Mouse (Mus musculus) layer of hippocampus, adult 18-20 months (tissue): ENCODE data around the gene Afmid. TPM values are rescaled to one million over a fixed set of nuclear protein-coding genes. Genes with fewer than 3 reads are reported as not detected.
"Not testable (repeated sequence)": the region's sequence is repeated elsewhere in the genome, so short reads cannot be mapped to it uniquely, and the experiment has no call there.

Experiments used
- DNase-seq, 2 experiments: peaks; one replicate each; pipeline ENCODE4 v3.0.0; 2022; ENCODE audit warnings: low spot score in 2 of 2
- long read RNA-seq: library from polyadenylated mRNA; stranded (forward); transcript quantifications from one replicate; pipeline ENCODE4 v2.0.0, GENCODE M21; 2021
- total RNA-seq, 2 experiments: library from RNA; stranded (reverse); gene quantifications; 2 replicates each; pipeline ENCODE4 v1.2.3; 2021

The Afmid gene
- total RNA-seq = 1 to 10 TPM; 3.3 to 7.3 TPM
- long read RNA-seq = 0 reads

DNA sequence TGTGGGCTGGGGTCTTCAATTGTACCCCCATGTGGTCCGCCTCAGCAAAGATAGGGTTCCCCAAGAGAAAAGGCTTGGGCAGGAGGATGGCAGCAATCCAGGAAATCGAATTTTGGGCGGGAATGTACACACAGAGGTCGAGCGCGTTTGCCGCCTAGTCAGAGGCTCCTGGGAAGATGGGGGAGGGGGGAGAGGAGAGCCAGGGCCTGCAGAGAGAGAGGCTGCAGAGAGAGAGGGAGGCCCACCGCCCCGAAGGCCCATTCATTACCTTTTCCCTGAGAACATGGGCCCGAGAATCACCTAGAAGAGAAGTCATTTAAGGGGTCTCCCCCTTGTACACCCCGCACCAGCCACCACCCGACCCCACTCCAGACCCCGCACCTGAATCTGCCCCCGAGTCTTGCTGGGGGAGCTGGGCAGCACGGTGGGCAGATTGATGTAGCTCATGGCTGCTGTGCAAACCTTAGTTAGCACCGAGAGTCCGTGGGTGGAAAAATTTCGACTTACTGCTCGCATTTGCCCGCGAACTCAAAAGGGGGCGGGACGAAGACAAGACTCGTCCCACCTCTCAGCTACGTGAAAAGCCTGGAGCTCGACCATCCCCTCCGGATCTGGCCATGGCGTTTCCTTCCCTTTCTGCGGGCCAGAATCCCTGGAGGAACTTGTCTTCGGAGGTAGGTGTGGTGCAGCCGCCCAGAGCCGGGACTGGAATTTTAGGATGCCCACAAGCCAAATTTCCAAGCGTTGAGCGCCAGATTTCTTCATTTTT lies at the start of gene Afmid, which contains the start of gene Tk1:
Gene Afmid (plus strand): TSS at position 592 of the 769 bp plus-strand sequence.
Gene Tk1 (minus strand): TSS at position 760 of the 769 bp plus-strand sequence.
- DNase-seq = peak in 1 of 2 experiments; percentile 31

DNA sequence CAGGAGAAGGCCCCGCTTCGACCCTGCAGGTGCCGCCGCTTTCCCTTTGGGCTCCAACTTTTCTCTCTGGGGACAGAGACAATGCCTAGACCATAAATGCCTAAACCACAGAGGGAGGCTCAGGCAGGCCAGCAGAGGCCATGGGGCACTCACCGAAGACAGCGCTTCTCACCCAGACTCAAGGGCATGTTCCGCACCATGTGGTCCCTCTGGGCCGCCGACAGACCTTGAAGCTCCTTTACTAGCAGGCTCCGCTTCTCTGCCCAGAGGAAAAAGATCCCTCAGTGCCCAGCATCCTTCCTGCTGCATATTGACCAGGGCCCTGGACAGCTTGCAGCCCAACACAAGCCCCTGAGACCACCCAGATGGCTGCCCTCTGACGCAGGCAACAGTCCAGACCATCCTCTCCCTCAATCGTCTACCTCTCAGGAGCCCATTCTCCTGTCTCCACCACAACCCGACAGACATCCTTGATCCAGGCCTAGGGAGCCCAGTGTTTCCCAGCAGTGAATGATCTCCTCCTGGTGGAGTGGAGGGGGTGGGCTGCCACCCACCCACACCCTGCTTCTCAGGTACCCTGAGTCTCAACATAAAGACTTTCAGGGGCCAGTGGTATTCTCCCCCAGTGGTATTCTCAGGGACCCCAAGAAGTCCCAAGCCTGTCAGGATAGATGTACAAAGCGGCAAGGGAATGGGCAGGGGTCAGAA lies 49.5 kb upstream of the Afmid start:
- DNase-seq = no peak

DNA sequence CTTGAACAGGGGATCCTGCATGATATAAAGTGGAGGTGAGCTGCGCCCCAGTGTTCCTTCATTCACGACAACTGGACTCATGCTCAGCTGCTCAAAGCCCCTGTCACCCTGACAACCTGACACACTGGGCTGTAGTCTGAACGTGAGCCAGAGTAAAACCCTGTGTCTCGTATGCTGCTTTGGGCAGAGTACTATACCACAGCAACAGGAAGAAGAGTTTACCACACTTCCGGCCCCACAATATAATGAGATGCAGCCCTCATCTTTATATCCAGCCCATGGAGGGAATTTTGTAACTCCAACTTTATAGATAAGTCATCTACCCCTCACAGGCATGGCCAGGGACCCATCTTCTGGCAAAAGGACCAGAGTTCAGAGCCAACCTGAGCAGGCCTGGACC lies 48.6 kb upstream of the Afmid start:
- no peak for DNase-seq

DNA sequence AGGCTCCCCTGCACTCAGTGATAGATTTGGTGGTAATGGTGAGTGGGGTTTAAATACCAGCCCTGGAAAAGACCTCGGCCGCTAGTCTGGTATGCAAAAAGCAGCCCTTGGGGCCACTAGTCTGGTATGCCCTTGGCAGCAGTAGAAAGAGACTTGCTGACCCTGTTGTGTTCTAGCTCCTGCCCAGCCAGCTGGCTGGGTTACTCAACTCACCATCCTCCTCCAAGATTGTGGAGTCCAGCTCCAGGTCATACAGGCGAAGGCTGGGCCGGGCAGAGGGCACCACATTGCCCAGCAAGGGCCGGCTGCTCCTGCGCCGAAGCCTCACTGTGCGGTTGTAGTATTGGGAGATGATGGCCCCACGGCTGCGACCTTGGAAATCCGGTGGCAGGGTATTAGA lies 47.7 kb upstream of the Afmid start:
- no peak for DNase-seq

DNA sequence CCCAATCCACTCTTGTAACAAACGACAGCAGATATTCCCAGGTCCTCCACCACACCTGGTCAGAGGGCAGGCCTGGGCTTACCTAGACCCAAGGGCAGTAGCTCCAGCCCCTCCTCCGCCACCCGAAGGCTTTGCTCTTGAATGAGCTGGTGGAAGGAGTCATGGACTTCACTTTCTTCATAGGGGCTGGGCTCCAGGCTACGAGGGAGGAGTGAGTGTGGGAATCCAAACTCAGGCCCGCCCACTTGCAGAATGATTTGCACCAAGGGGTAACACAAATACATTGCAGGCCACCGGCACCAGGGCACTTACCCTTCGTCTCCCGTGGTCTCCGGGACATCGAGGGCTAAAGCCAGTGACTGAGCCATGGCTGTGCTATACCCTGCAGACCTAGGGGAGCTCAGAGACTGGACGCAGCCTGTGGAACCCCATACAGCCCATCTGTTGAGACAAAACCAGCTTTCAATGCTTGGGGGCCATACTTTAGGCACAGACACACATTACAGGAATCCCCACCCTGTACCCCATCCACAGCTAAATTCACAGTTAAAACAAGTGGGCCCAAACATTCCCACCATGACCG lies 46.8 kb upstream of the Afmid start:
- no peak for DNase-seq

DNA sequence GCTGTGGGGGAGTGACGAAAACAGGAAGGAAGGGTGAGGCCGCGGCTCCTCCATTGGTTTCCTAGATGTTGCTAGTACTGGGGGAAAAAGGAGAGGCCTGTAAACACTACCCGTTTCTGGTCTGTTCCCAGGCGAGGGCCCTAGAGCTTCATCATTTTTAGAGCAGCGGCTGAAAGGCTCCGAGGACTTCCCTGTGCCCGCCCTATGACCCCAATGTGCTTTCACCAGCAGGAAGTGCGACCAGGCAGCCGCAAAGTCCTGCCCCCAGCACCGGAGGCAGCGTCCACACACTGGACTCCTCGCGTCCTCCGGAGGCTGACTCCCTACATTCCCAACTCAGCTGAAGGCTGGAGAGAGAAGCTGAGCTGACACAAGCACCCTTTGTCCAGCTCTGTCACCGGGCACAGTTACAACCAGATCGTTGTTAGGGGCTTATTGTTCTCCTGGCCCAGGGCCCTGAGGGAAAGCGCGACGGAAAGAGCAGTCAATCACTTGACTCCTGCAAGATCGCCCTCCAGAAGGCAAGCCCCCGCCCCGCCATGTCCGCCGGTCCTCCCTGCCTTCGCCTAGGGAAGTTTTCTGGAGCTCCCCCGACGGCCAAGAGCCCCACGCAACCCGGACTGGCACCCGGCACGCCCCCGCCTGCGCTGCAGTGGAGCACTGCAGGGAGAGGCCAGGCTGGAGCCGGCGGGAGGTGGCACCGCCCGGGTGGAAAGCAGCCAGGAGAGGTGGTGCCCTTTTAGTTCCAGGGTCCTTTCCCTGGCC lies 46.1 kb upstream of the Afmid start:
- peak in 1 of 2 experiments; percentile 55 for DNase-seq

DNA sequence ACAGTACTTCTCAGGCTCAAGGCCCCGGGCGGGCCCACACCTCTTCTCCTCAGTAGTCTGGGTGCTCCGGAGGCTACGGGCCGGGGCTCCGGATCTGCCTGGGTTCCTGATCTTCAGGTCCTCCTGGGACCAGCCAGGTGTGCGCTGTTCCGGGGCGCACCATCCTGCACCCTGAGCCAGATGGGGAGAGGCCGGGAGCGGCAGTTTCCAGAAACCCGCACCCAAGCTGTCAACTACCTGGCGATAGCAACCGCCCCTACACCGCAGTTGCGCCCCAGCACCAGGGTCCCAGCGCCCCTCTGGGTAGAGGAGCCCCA lies 45.6 kb upstream of the Afmid start:
- DNase-seq = no peak

DNA sequence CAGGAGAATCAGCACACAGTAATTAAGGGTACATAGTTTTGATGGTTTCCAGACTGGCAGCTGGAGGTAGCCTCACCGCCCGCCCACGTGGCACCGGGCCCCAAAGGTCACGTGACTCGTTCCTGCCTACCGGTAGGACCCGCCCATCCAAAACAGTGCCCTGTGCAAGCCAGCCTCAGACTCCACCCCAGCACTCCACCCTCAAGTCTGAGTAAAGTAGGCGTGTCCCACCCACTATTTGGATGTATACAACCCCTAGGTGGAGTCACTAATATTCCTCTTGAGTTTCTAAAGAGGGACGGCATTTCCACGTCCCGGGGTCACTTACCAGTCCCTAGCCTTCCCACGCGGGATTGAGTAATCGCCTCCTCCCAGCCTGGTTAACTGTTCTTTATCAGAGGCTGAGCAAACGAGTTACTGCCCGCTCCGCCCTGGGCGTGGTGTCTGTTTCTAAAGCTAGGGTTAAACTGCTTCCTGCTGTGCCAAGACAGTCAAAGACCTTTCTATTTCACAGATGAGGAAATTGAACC lies 45.1 kb upstream of the Afmid start:
- DNase-seq = no peak

DNA sequence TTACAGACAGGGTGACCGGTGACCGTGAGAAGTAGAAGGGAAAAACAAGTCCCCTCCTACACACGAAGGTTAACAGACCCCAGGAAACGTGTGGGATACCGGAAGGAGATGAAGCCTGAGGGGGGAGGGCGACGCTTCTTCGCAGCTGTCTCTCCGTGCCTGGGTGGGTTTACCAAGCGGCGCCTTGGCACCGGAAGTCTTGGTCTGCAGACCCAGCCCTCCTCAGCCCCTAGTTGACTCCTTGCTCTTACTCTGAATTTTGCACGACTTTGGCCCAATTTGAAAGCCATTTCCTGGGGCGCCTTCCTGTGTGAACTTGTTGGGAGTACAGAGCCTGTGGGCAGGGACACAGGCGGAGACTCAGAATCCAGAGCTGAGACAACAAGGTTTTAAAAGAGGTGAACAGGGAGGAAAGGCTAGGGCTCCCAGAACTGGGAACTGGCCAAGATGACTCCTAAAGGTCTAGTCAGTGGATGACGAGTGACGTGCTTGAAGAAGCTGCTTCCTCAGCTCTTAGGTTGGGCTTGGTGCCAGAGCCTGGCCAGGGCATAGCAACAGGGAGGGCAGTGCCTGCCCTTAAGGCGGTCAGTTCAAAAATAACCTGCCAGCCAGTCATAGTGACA lies 44.4 kb upstream of the Afmid start:
- DNase-seq = no peak

DNA sequence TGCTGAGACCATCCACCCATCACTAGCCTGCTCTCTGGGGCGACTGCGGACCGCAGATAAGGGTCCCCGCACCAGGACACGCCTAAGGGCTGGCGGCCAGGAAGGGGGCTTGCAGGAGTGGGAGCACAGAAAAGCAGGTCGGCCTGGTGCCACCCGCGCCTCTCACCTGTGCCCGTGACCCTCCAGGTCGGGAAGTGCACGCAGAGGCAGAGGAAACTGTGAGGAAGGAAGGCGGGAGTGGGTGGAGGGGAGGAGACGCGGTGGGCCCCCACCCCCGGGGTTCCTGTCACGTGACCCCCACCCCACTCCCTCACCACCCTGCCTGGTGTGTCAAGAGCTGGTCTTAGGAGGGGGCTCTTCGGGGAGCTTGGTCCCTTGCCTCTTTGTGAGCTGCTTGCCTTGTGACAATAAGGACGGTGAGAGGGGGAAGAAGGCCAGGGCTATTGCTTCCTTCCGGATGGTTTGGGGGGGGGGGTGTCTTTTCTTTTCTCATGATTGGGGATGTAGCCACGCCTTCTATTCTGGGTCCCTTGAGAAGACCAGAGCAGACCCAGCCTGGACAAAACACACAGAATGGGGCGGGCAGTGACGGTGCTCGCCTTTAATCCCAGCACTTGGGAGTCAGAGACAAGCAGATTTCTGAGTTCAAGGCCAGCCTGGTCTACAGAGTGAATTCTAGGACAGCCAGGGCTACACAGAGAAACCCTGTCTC lies 43.6 kb upstream of the Afmid start, which contains the start of the genes Tmc8 and Tmc6:
Gene Tmc8 (plus strand): TSS at position 84 of the 712 bp plus-strand sequence.
Gene Tmc6 (minus strand): TSS at position 206 of the 712 bp plus-strand sequence.
- no peak for DNase-seq

DNA sequence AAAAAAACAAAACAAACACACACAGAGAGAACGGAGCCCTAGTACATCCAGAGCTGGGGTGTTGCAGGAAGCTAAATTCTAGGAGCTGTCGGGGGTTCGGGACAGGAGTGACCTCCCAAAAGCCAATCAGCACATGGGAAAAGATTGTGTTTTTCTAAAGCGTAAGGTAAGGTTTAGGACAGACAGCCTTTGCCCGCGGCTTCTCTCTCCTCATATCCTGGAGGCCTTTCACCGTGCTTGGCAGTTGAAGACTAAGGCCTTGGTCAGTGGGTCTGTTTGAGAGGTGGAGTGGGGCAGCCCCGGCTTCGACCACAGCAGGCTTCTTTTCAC lies 43.1 kb upstream of the Afmid start:
- no peak for DNase-seq

DNA sequence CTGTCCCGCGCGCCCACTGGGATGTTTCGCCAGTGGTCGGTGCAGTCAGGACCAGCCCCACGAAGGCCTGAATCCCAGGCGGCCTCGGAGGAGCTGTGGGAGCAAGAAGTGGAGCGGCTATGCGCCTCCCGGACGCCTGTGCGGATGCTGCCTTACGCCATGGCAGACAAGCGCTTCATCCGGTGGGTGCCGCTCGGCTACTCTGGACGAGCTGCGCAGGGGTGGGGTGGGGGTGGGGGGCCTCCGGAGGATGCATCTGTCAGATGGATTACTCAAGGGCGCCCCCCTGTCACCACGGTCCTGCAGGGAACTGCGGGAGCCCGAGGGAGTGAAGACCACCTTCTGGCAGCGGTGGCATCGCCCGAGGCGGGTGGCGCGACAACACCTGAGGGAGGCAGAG lies 42.6 kb upstream of the Afmid start:
- DNase-seq = no peak

DNA sequence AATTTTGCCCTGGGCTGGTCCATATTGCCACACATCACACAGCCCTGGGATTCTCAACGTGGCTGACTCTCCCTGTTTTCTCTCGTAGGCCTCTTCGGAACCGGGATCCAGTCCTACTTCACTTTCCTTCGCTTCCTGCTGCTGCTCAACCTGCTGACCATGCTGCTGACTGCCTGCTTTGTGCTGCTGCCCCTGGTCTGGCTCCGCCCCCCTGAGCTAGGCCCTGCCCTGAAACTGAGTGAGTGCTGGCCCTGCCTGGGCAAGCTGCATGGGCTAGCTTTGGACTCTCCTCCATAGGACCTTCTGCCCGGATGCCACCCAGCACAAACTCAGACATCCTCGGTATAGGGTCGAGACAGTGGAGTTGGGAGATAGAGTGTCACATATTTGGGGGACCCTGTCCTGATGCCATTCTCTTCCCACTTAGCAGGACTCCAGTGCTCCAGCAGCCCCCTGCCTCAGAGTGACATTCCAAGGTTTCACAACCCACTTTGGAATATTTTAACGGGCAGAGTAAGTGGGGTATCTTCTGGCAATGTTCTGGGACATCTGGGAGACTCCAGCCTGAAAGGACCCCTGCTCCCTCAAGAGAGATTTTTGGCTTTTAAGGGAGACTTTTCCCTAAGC lies 41.9 kb upstream of the Afmid start:
- no peak for DNase-seq

DNA sequence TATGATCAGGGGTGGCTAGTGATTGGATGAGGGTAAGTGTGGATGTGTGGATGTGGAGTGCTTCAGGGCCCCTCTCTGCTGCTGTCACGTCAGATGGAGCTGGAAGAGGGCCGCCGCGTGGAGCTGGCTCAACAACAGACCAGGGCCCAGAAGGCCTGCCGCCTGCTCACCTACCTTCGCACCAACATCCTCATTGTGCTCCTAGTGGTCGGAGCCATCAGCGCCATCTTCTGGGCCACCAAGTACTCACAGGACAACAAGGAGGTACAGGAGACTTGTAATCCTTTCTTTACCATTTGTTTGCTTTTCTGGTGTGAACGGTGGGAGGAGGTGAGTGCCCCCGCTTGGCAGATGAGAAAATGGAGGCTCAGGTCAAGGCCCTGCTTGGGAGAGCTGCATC lies 39.4 kb upstream of the Afmid start:
- peak in 1 of 2 experiments; percentile 77 for DNase-seq

DNA sequence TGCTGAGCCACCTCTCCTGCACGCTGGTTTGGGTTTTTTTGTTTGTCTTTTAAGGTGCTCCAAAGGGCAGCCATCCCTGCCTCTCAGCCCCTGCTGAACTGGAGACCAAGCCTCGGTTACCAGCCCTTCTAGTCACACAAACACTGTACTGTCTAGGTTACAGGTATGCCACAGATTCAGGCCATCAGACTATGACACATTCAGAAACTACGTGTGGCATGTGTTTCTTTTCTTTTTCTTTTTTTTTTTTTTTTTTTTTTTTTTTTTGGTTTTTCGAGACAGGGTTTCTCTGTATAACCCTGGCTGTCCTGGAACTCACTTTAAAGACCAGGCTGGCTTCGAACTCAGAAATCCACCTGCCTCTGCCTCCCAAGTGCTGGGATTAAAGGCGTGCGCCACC lies 37.2 kb upstream of the Afmid start:
- not testable (repeated sequence) for DNase-seq

DNA sequence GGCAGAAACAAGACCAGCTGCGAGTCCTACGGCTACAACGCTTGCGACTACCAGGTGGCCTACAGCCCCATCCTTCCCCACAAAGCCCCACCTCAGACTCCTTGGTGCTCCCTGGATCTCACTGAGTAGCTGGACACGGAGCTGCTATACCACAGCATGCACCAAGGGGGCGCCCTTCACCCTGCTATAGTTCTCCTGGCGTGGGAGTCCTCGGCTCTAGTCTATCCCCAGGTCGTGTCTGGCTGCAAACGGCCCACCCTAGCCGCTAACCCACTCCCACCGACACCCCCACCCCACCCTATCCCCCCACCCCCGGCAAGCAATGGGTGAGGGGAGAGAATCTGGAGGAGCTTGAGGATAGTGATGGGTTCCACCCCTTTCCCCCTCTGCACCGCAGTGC lies 35.4 kb upstream of the Afmid start:
- DNase-seq = peak in 1 of 2 experiments; percentile 70

DNA sequence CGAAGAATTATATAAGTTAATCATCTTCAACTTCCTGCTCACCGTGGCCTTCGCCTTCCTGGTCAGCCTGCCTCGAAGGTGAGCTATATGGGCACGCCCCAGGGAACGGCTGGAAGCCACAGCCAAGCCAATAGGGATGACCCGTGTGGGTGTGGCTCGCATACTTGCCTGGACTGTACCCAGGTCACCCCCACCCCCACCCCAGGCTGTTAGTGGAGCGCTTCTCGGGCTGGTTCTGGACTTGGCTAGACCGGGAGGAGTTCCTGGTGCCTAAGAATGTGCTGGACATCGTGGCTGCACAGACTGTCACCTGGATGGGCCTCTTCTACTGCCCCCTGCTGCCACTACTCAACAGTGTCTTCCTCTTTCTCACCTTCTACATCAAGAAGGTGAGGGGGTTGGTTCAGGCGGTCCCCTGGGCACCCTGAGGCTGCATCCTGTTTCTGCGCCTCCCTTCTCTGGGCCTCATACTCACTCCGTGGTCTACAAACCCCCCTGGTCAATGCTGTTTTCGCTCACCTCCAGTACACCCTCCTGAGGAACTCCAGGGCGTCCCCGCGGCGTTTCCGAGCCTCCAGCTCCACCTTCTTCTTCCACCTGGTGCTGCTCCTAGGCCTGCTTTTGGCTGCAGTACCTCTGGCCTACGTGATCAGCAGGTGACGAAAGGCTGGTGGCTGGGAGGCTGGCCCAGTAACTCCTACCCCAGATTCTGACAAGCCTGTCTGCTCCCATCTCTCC lies 34.9 kb upstream of the Afmid start:
- DNase-seq = no peak

DNA sequence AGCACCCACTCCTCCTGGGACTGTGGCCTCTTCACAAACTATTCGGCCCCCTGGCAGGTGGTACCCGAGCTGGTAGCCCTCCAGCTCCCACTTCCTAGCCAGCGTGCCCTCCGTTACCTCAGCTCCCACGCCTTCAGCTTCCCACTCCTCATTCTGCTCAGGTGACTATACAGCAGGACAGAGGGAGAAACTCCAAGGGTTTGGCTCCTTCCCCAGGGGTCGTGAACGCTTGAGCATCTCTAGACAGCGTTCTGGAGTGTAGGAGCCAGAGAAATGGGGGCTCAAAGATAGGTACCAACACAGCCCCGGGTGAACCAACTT lies 34.3 kb upstream of the Afmid start:
- DNase-seq = no peak

DNA sequence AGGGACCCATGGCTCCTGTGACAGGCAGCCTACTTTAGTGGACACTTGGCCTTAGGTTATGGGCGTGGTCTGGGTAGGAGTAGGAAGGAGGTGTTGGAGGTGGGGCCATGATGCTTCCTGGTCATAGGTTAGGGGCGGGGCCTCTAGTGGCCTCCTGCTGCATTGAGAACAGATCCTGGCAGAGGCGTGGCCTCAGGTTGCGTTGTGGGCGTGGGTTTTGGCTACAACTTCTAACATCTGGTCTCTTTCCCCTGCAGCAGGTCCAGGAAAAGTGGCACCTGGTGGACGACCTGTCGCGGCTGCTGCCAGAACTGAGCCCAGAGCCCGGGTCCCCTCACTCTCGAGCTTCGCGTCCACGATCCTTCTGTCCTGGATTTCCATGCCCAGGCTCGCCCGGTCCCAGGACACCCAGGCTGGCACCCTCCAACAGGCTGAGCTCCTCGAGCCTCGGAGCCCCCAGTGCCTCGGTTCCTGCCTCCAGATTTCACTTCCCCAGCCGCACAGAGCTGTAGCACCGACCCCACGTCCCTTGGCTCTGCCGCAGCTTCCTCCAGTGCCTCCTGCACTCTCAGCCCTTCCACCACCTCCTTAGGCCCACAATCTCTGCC lies 33.3 kb upstream of the Afmid start:
- DNase-seq = no peak
